Mouse (Mus musculus): ENCODE measurements at regions not wholly inside any gene's neighbourhood (a gene's known extent, or its start where the extent isn't known, plus 50 kb on each side); places are given as distances from the start of the nearest gene placed in this dataset.
"Not testable (repeated sequence)": the region's sequence is repeated elsewhere in the genome, so short reads cannot be mapped to it uniquely, and the experiment has no call there.

DNA sequence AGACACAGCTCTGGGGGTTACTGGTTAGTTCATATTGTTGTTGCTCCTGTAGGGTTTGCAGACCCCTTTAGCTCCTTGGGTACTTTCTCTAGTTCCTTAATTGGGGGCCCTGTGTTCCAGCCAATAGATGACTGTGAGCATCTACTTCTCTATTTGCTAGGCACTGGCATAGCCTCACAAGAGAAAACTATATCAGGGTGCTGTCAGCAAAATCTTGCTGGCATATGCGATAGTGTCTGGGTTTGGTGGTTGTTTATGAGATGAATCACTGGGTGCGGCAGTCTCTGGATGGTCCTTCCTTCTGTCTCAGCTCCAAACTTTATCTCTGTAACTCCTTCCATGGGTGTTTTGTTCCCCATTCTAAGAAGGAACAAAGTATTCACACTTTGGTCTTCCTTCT, 897.9 kb upstream of the Edil3 start:
- not testable (repeated sequence) for DNase-seq (ENCODE audit: inconsistent ontology term)

DNA sequence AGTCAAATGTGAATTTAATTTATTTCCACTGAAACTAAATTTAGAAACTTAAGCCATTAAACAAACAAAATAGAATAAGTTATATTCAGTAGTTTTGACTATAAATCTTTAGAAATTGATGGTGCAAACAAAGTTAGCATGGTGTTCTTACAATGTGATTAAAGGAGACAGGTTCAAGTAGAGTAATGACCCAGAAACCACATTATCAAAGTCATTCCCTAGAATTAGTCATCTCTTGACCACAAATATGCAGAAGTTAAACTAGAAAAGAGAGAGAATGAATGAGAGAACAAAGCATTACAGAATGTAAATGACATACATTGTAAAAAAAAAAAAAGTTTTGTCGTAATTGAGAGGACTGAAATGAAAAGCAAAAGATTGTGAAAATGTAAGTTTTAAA, 892.7 kb upstream of the Edil3 start:
- peak; percentile 77 for DNase-seq (ENCODE audit: inconsistent ontology term)
